Mouse (Mus musculus) adrenal gland (tissue): ENCODE data around the gene Arid3a.

ENCODE experiments used
- intact Hi-C: fragments of 180-260 bp; cut with DNase I; formaldehyde crosslinking; loops from one replicate; pipeline ENCODE4 v1.15.1; 2025

The Arid3a gene

GRCm38 (mm10) chr10:79907415-79907814 is 19.4 kb upstream of the Arid3a start:
- intact Hi-C loops, result no loop called here

- intact Hi-C loops, result no loop called here
Measured at GRCm38 (mm10) chr10:79908167-79909091, 18.4 kb upstream of the Arid3a start, which contains the start of gene Med16. Gene Med16 (minus strand): TSS chr10:79908923.

- intact Hi-C loops, result no loop called here
Measured at GRCm38 (mm10) chr10:79909092-79909922, 17.5 kb upstream of the Arid3a start.

GRCm38 (mm10) chr10:79910556-79910955 is 16.3 kb upstream of the Arid3a start, which contains the start of gene Gm26602:
Gene Gm26602 (plus strand): TSS chr10:79910856.
- intact Hi-C loops, result no loop called here

GRCm38 (mm10) chr10:79912412-79912811 is 14.4 kb upstream of the Arid3a start:
- intact Hi-C loops, result no loop called here

- intact Hi-C loops, result no loop called here
Measured at GRCm38 (mm10) chr10:79914131-79914947, 12.5 kb upstream of the Arid3a start.

- intact Hi-C loops, result no loop called here
Measured at GRCm38 (mm10) chr10:79914948-79915596, 11.8 kb upstream of the Arid3a start.

- intact Hi-C loops, result no loop called here
Measured at GRCm38 (mm10) chr10:79916081-79916480, 10.8 kb upstream of the Arid3a start.

GRCm38 (mm10) chr10:79916808-79917531 is 9.9 kb upstream of the Arid3a start, which contains the start of gene Kiss1r:
Gene Kiss1r (plus strand): TSS chr10:79916971.
- intact Hi-C loops, result no loop called here

GRCm38 (mm10) chr10:79917532-79918100 is 9.2 kb upstream of the Arid3a start:
- intact Hi-C loops, result no loop called here

- intact Hi-C loops, result no loop called here
Measured at GRCm38 (mm10) chr10:79918231-79919078, 8.4 kb upstream of the Arid3a start.

- intact Hi-C loops, result no loop called here
Measured at GRCm38 (mm10) chr10:79919251-79919849, 7.5 kb upstream of the Arid3a start.

- intact Hi-C loops, result loop anchor here (5.0 kb wide), 1 partner anchor 38 kb away; no protein-coding TSS in a partner anchor
Measured at GRCm38 (mm10) chr10:79920056-79920890, 6.6 kb upstream of the Arid3a start.

GRCm38 (mm10) chr10:79920958-79921535 is 5.8 kb upstream of the Arid3a start, which contains the start of gene R3hdm4:
Gene R3hdm4 (minus strand): TSS chr10:79921208.
- intact Hi-C loops, result loop anchor here (5.0 kb wide), 1 partner anchor 39 kb away; no protein-coding TSS in a partner anchor

- intact Hi-C loops, result loop anchor here (5.0 kb wide), 1 partner anchor 39 kb away; no protein-coding TSS in a partner anchor
Measured at GRCm38 (mm10) chr10:79921572-79921971, 5.3 kb upstream of the Arid3a start.
